Comparison of ENCODE assay signal across 20 mouse cellular contexts in the genomic region with DNA sequence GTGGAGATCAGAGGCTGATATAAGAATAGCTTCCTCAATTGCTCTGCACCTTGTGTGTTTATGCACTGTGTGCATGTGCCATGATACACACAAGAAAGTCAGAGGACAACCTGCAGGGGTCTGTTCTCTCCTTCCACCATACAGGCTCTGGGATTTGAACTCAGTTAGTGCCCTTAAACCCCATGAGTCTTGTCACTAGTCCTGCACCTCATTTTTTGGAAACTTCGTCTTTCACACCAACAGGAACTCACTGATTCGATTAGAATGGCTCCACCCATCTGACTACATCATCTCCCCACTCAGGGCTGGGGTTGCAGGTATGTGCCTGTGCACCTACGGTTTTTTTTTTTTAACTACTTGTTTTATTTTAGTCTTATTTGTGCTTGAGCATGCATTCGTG. TPM values are rescaled to one million over a fixed set of nuclear protein-coding genes. Genes with fewer than 3 reads are reported as not detected.
"Had no signal": no experiment of that assay in that cellular context is flagged by ENCODE, and none has a peak within 500 bp of the region (broad histone marks: within the 10 kb centered on the region; RNA-seq: fewer than 3 reads in every experiment).

No protein-coding gene starts in this region.

- DNase-seq: kidney, adult 8-10 months; kidney, postnatal 36 days; layer of hippocampus, adult 9-11 months; layer of hippocampus, postnatal 36 days; lung, embryonic 14.5 days; lung, postnatal 10 days; lung, postnatal 4 days; midbrain, embryonic 14.5 days had no signal

- H3K27me3 ChIP-seq: limb, embryonic 15.5 days; neural tube, embryonic 12.5 days had no signal

- H3K9ac ChIP-seq: limb, embryonic 15.5 days; lung, embryonic 14.5 days; neural tube, embryonic 12.5 days had no signal

- H3K27ac ChIP-seq: kidney, postnatal 0 days; limb, embryonic 15.5 days; midbrain, embryonic 10.5 days; neural tube, embryonic 12.5 days; stomach, postnatal 0 days had no signal

- H3K9me3 ChIP-seq: limb, embryonic 15.5 days; midbrain, embryonic 10.5 days; neural tube, embryonic 12.5 days had no signal

- H3K36me3 ChIP-seq: limb, embryonic 15.5 days; midbrain, embryonic 10.5 days; neural tube, embryonic 12.5 days had no signal

- H3K4me3 ChIP-seq: limb, embryonic 15.5 days; midbrain, embryonic 10.5 days; myocyte; neural tube, embryonic 12.5 days had no signal

RNA-seq across cellular contexts. Expression of gene Lypd5, which starts 19.2 kb away (rescaled TPM):
- total RNA-seq: layer of hippocampus, adult 18-20 months; layer of hippocampus, postnatal 36 days; left cerebral cortex, adult 8-10 months; left cerebral cortex, postnatal 25 days; megakaryocyte, adult 5-6 weeks; neutrophil, adult 5-6 weeks had no signal
- polyA plus RNA-seq: kidney, postnatal 0 days; limb, embryonic 11.5 days; lung, embryonic 14.5 days; midbrain, embryonic 10.5 days; midbrain, embryonic 14.5 days; myocyte; neural tube, embryonic 12.5 days had no signal

RNA-seq across cellular contexts. Expression of gene Tescl, which starts 34.5 kb away (rescaled TPM):
- total RNA-seq: layer of hippocampus, adult 18-20 months; layer of hippocampus, postnatal 36 days; left cerebral cortex, adult 8-10 months; left cerebral cortex, postnatal 25 days; megakaryocyte, adult 5-6 weeks; neutrophil, adult 5-6 weeks had no signal
- polyA plus RNA-seq: limb, embryonic 11.5 days; limb, embryonic 15.5 days; lung, embryonic 14.5 days; midbrain, embryonic 14.5 days; neural tube, embryonic 12.5 days had no signal
